Mouse (Mus musculus): Measurements from ENCODE around the gene Tspan18.

- TF ChIP-seq POLR2A (IDR thresholded peaks at IDR 0.05; ENCODE audit: borderline replicate concordance, extremely low read depth, low read depth, low read length) (no peak), CTCF (IDR thresholded peaks at IDR 0.05; ENCODE audit: insufficient read depth, low read length) (no peak)
These were observed 64.7 kb downstream of the Tspan18 start for GRCm38 (mm10) chr2:93269611-93270010.

All from lung, adult 2 months (tissue).